Mouse (Mus musculus): ENCODE measurements around the gene Matn1.

The Matn1 gene

DNA sequence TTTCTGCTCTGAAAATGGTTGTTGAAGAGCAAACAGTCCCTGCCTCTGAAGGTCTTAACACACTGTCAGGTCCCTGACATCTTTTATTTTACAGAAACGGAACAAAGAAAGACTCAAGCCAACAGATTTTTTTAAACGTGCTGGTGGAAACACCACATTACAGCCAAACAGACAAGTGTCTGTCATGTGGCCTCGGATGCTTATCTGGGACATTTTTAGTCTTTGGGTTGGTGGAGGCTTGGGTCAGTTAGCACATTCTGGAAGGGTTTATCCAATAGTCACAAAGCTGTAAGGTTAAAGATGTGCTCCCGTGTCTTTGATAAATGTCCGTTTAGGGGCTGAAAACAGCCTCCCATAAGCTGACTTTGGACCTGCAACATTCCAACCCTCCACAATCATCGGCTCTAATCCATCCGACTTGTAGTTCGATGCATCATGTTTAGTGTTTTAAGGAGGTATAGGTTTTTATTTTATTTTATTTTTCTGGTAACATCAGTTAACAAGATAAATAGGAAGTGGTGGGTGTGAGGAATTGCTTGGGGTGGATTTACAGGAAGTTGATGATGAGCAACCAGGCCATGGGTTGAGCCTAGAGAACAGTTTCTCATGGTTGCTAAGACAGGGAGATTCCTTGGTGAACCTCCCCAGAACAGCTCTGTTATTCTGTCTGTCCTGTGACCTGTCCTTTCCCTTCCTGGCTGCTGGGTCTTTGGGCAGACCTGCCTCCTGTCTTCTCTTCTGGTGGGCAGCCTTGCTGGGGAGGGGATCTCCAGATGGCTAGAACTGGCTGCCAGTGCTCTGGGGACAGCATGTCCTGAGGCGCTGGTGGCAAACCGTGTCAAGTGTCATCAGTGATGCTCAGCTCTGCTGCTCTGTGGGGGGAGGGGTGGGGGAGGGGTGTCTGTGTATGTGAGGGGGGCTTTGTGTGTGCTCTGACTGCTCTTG, 25.1 kb upstream of the Matn1 start:
- no peak for DNase-seq

DNA sequence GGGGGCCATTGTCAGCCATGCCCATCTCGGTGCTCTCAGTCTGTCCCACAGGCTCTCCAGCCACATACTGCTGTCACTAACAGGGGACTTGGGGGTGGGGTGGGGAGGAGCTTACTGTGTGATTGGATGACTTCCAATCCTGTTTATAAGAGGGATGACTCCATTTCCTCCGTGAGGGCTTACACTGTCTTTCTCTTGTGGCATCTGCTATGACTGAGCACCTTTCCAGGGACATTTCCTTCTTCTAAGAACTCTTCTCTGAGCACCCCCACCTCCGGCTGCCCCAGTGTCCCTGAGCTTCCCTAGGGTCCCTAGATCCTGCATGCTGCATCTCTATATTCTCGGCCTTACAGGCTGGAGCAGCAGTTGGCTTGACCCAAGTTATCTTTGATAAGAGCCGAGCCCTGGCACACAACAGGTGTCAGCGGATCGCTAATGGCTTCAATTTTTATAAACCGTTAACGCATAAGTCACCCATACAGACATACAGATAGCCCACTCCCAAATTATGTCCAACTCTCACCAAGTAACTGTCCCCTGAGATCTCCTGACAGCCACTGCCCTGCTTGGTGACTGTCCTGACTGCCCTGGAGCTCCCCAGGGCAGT, 24.3 kb upstream of the Matn1 start:
- DNase-seq = no peak

DNA sequence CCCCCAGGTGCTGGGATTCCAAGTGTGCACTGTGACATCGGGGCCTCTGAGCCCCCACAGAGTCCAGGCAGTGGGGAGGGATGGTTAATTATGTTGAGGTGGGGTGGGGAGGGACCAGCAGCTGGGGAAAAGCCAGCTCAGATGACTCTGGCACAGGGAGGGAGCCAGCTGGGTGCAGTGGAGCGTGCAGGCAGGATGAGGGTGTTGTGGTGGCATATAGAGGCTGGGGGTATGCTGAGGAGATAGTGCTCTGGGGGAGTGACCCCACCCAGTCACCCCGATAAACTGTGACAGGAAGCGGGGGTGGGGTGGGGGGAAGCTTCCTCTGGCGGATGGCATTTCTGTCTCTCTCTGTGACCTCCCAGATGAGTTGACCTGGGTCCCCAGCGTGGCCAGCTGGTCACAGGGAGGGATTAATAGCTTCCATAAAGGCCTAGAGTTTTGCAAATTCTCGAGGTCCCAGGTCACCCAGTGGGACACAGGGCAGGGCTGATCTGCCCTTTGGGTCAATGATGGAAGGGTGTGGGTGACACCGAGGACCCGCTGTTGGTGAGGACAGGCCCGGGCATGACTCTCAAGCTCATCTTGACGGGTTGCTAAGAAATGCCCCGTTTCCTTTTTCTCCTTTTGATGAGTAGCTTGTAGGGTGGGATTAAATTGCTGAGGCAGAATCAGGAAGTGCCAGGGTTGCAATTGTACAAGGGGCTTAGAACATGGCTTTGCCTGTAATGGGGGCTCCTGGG, 23.1 kb upstream of the Matn1 start:
- DNase-seq = no peak

DNA sequence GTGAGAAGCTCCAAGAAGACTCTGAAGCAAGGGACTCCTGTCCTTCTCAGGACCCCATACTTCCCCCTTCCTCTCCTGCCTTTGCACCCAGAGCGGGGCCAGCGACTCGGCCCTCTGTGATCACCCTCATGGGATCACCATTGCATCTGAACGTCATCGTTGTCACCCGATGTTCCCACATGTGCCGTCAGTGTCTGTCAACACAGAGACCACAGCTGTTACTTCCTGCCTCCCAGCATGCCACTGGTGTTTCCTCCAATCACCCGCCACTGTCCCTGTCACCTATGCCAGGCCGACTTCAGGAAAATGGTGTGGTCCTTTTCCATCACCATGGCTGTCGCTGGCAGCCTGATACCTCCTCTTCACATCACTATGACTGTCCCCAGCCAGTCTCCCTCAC, 22.2 kb upstream of the Matn1 start:
- DNase-seq = no peak

DNA sequence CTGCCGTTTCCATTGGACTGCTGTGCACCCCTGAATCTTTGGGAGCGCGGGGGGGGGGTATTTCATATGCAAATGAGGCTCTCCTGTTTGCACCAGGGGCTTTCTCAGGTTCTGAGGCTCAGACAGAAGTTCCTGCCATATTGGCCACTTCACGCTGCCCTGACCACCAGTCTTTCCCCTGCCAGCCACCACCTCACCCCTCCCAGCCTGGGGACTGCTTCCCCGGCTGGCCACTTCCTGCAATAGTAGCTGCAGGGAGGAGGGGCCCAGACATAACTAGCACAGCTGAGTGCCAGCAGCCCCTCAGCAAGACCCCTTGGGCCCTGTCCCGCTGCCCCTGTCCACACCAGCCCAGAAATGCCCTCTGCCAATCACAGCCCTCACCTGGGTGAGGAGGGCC, 17.9 kb upstream of the Matn1 start:
- no peak for DNase-seq

- no peak for DNase-seq
Observed at GRCm38 (mm10) chr4:130927821-130928220, 16.4 kb upstream of the Matn1 start.

GRCm38 (mm10) chr4:130942644-130943043, 1.5 kb upstream of the Matn1 start:
- DNase-seq = no peak

- no peak for DNase-seq
Observed at GRCm38 (mm10) chr4:130944779-130945178, 594 bp downstream of the Matn1 start.

- DNase-seq = no peak
Observed at GRCm38 (mm10) chr4:130947094-130947647, 3.0 kb downstream of the Matn1 start.

- DNase-seq = no peak
Observed at GRCm38 (mm10) chr4:130949821-130950384, 5.7 kb downstream of the Matn1 start.

DNA sequence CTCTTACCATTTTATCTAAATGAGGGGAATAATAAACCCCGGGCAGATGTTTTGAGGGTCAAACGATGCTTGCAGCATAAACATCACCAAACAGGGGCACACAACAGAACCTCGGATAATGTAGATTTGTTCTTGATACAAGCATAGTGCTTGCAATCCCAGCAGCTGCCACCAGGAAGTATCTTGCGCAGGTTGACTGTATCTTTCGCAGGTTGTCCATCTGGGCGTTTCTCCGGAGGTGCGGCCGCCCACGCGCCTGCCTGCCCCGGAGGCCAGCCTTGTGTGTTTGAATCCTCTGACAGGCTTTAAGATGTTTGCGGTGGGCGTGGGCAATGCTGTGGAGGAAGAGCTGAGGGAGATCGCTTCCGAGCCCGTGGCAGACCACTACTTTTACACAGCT, 8.3 kb downstream of the Matn1 start:
- no peak for DNase-seq

- DNase-seq = no peak
Observed at GRCm38 (mm10) chr4:130957156-130957555, 13.0 kb downstream of the Matn1 start.

- no peak for DNase-seq
Observed at GRCm38 (mm10) chr4:130958812-130959211, 14.6 kb downstream of the Matn1 start.

- no peak for DNase-seq
Observed at GRCm38 (mm10) chr4:130959678-130960077, 15.5 kb downstream of the Matn1 start.

DNA sequence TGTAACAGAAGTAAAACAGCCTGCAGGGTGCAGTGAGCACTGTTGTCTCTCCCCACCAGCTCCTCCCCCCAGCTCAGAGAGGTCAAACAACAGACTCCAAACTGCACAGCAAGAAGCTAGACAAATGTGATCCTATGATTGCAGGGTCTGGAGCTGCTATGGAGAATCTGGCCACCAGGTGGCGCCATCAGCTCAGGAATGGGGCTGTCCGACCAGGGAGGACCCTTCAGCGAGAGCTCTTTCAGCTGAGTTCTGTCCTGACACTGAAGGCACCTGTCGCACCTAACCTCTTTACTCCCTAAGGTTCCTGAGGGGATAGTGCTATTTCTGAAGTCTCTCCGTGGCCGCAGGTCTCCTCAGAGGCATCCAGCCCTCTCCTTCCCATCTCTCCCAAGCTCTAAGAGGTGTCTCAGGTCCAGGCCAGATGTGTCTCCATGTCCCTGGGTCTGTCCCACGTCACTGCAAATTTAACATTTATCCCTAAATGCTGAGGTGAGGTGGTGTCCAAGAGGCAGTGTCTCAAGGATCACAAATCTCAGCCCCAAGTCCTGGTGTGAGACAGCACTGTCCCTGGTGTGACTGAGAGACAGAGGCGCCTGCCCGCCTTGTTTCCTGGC, 16.0 kb downstream of the Matn1 start:
- DNase-seq = peak; percentile 82

GRCm38 (mm10) chr4:130971278-130971677, 27.1 kb downstream of the Matn1 start:
- DNase-seq = no peak

DNA sequence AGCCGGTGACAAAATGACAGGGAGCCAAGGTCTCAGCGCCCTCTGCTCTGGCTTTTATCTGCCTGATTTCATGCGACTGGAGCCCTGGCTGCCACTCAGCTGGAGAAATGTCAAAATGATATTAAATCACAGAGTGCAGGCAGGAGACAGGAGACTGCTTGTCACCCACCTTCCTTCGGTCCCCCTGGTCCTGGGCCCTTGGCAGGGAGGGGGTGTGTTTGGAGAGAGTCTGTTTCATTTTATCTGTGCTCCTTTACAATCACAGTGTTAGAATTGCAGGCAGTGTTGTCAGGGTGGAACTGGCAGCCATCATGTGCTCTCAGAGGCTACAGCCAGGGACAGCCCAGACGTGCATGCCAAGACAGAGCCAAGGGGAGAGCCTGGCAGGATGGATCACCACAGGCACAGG, 28.2 kb downstream of the Matn1 start:
- peak; percentile 48 for DNase-seq

- peak; percentile 23 for DNase-seq
Observed at GRCm38 (mm10) chr4:130973332-130974263, 29.4 kb downstream of the Matn1 start.

GRCm38 (mm10) chr4:130978981-130979380, 34.8 kb downstream of the Matn1 start:
- DNase-seq = no peak

DNA sequence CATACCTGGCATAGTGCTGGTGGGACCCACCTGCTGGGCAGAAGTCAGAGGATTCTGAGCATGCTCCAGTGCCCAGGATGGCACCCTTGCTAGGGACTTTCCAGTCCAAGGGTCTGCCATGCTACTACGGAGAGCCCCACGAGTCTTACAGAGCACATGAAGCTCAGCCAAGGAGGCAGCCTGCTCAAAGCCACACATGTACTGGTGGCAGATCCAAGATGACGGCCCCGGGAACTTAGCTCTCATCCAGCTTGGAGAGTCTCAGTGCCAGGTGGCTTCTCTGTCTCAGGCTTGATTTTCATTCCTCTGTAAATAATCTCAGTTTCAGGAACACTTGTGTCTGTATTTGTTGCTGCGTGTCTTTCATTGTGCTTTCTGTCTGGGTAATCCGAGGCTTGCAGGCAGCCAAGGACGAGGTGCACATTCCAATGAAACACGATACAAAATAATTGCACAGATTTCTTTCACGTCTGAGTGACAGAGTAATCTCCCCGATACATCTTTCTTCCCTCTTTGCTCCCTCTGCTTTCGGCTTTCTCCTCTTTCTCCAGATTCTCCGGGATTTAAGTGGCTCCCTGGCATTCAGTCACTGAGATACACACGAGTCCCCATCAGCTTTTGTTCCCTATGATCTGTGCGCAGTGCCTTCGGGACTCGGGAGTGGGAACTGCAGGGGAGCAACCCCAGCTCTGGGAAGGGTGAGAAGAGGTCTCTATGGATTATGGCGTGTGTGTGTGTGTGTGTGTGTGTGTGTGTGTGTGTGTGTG, 40.4 kb downstream of the Matn1 start:
- DNase-seq = no peak

GRCm38 (mm10) chr4:130987046-130987445, 42.9 kb downstream of the Matn1 start:
- no peak for DNase-seq
